Comparison of ENCODE assay signal across 24 mouse cellular contexts in the genomic region with DNA sequence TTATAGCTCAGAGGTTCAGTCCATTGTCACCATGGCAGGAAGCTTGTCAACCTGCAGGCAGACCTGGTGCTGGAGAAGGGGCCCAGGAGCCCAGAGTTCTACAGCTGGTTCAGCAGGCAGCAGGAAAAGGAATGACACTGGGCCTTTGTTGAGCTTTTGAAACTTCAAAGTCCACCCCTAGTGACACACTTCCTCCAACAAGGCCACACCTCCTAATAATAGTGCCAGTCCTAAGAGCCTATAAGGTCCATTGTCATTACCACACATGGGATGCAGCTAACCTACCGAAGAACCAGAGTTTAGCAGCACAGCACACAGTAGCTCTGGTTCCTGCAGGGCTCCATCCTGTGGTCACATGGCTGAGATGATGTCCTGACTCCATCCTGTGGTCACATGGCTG. TPM values are rescaled to one million over a fixed set of nuclear protein-coding genes. Genes with fewer than 3 reads are reported as not detected.
A peak's percentile ranks its signal among the peaks of the same experiment; 100 is the strongest.
DNase-seq lines count a peak whose midpoint lies in the region; ATAC-seq and TF ChIP-seq lines count a peak whose summit lies in the region.
"Had no signal": no experiment of that assay in that cellular context is flagged by ENCODE, and none has a peak within 500 bp of the region (broad histone marks: within the 10 kb centered on the region; RNA-seq: fewer than 3 reads in every experiment).

No protein-coding gene starts in this region.

- no peak overlapping the region for H3K9ac ChIP-seq in heart, embryonic 11.5 days (ENCODE audit: low read depth, low read length)
- no peak overlapping the region for H3K9ac ChIP-seq in stomach, postnatal 0 days (ENCODE audit: low read length)
- H3K9ac ChIP-seq: embryonic facial prominence, embryonic 13.5 days; forebrain, embryonic 12.5 days; forebrain, embryonic 15.5 days; hindbrain, embryonic 12.5 days; hindbrain, embryonic 15.5 days had no signal

- no peak for TF ChIP-seq CTCF in stomach, postnatal 0 days (IDR thresholded peaks at IDR 0.05; ENCODE audit: low read depth)

- ATAC-seq in cerebellum, adult (ENCODE audit: insufficient number of reproducible peaks, low FRiP score, low TSS enrichment), result no peak
- ATAC-seq in heart, embryonic 11.5 days (replicated peaks; ENCODE audit: insufficient number of reproducible peaks, low FRiP score, low TSS enrichment), result no peak
- ATAC-seq in megakaryocyte, adult 5-6 weeks (ENCODE audit: poor library complexity, severe bottlenecking), result no peak
- ATAC-seq in stomach, postnatal 0 days (ENCODE audit: low FRiP score, low TSS enrichment), result peak; percentile 35; the same call in 1 of the 2 replicates
- ATAC-seq: Patski had no signal

- no peaks in the 10 kb centered on the region for H3K36me3 ChIP-seq in heart, embryonic 11.5 days (ENCODE audit: control insufficient read depth, insufficient read depth, low read length)
- peaks cover 2% of the 10 kb centered on the region for H3K36me3 ChIP-seq in megakaryocyte, embryonic 14.5 days (replicated peaks; ENCODE audit: low read length)
- H3K36me3 ChIP-seq in stomach, postnatal 0 days (ENCODE audit: control insufficient read depth, insufficient read depth, low read length), result no peaks in the 10 kb centered on the region
- H3K36me3 ChIP-seq: embryonic facial prominence, embryonic 10.5 days; embryonic facial prominence, embryonic 13.5 days; forebrain, embryonic 12.5 days; forebrain, embryonic 15.5 days; hindbrain, embryonic 12.5 days; hindbrain, embryonic 15.5 days had no signal

- no peaks in the 10 kb centered on the region for H3K9me3 ChIP-seq in heart, embryonic 11.5 days (replicated peaks; ENCODE audit: control insufficient read depth, low read length)
- peaks cover 3% of the 10 kb centered on the region; the same call in 1 of the 2 replicates for H3K9me3 ChIP-seq in megakaryocyte, embryonic 14.5 days
- no peaks in the 10 kb centered on the region for H3K9me3 ChIP-seq in stomach, postnatal 0 days (ENCODE audit: control insufficient read depth, low read length)
- H3K9me3 ChIP-seq: embryonic facial prominence, embryonic 10.5 days; embryonic facial prominence, embryonic 13.5 days; forebrain, embryonic 12.5 days; forebrain, embryonic 15.5 days; hindbrain, embryonic 12.5 days; hindbrain, embryonic 15.5 days had no signal

- no peak overlapping the region for H3K27ac ChIP-seq in heart, embryonic 11.5 days (ENCODE audit: low read depth, low read length)
- H3K27ac ChIP-seq in stomach, postnatal 0 days (replicated peaks), result no peak overlapping the region
- H3K27ac ChIP-seq: embryonic facial prominence, embryonic 10.5 days; embryonic facial prominence, embryonic 13.5 days; forebrain, embryonic 12.5 days; hindbrain, embryonic 12.5 days; hindbrain, embryonic 15.5 days had no signal

- no peak for TF ChIP-seq EP300 in stomach, postnatal 0 days (optimal IDR thresholded peaks at IDR 0.05)

- H3K4me1 ChIP-seq in heart, embryonic 11.5 days (ENCODE audit: control insufficient read depth, insufficient read depth, low read length), result no peaks in the 10 kb centered on the region
- peaks cover 72% of the 10 kb centered on the region for H3K4me1 ChIP-seq in megakaryocyte, embryonic 14.5 days
- H3K4me1 ChIP-seq in stomach, postnatal 0 days (replicated peaks; ENCODE audit: control insufficient read depth, insufficient read depth), result no peaks in the 10 kb centered on the region

- 81% methylated on average over 1 of the region's 1 CpGs for WGBS in heart, embryonic 11.5 days (ENCODE audit: insufficient replicate concordance)
- WGBS in stomach, postnatal 0 days, result 86% methylated on average over 1 of the region's 1 CpGs

- H3K4me3 ChIP-seq in heart, embryonic 11.5 days (ENCODE audit: low read depth, low read length), result no peak overlapping the region
- peak overlapping the region; percentile 72 for H3K4me3 ChIP-seq in megakaryocyte, embryonic 14.5 days (replicated peaks)
- no peak overlapping the region for H3K4me3 ChIP-seq in stomach, postnatal 0 days (ENCODE audit: low read depth, low read length)
- H3K4me3 ChIP-seq: embryonic facial prominence, embryonic 10.5 days; embryonic facial prominence, embryonic 13.5 days; erythroblast, embryonic 14.5 days; forebrain, embryonic 12.5 days; forebrain, embryonic 15.5 days; hindbrain, embryonic 12.5 days; hindbrain, embryonic 15.5 days had no signal

- no peaks in the 10 kb centered on the region for H3K27me3 ChIP-seq in heart, embryonic 11.5 days (ENCODE audit: control insufficient read depth, insufficient read depth, low read length)
- no peaks in the 10 kb centered on the region for H3K27me3 ChIP-seq in megakaryocyte, embryonic 14.5 days (replicated peaks)
- no peaks in the 10 kb centered on the region for H3K27me3 ChIP-seq in stomach, postnatal 0 days (ENCODE audit: control insufficient read depth, insufficient read depth, low read length)
- H3K27me3 ChIP-seq: embryonic facial prominence, embryonic 13.5 days; forebrain, embryonic 12.5 days; forebrain, embryonic 15.5 days; hindbrain, embryonic 12.5 days; hindbrain, embryonic 15.5 days; Patski had no signal

- peak; percentile 28 for DNase-seq in cerebellum, adult 11-12 months
- DNase-seq in heart, adult 11 months, result peak; percentile 74
- DNase-seq in stomach, postnatal 0 days (ENCODE audit: low spot score), result no peak
- no peak for DNase-seq in adrenal gland, postnatal 4 days (ENCODE audit: low spot score in 2 of 2)
- DNase-seq: adrenal gland, adult 2 months; adrenal gland, postnatal 14 days; cerebellum, adult 9-10 months; cerebellum, postnatal 36 days; embryo, embryonic 11 days; gastrocnemius, postnatal 10 days; gastrocnemius, postnatal 36 days; kidney, adult 8-10 months had no signal

- no peak overlapping the region for H3K4me2 ChIP-seq in heart, embryonic 11.5 days
- H3K4me2 ChIP-seq in stomach, postnatal 0 days (replicated peaks; ENCODE audit: low read depth), result no peak overlapping the region
- H3K4me2 ChIP-seq: embryonic facial prominence, embryonic 13.5 days; forebrain, embryonic 12.5 days; forebrain, embryonic 15.5 days; hindbrain, embryonic 12.5 days; hindbrain, embryonic 15.5 days had no signal

RNA-seq across cellular contexts. Expression of gene Chn2, which starts 13.3 kb away (rescaled TPM):
- 5.9 and 6.2 TPM in 2 replicates for polyA plus RNA-seq in heart, embryonic 11.5 days (2014; fragmentation: Nextera tagmentation; extraction: Ambion mirVana)
- polyA plus RNA-seq in megakaryocyte, embryonic 14.5 days (2012; ENCODE audit: insufficient read depth, low replicate concordance), result 4.0 and 9.5 TPM in 2 replicates
- total RNA-seq in megakaryocyte, adult 5-6 weeks (2015), result 15.8 and 21.5 TPM in 2 replicates
- total RNA-seq in megakaryocyte, adult 5-6 weeks (2017), result 21.0 and 25.5 TPM in 2 replicates
- 19.1 and 21.7 TPM in 2 replicates for polyA plus RNA-seq in stomach, postnatal 0 days (2015; fragmentation: Nextera tagmentation; extraction: Ambion mirVana)
- total RNA-seq in adrenal gland, postnatal 4 days (2021), result 10 to 100 TPM; 10.7 to 11.1 TPM
- polyA plus RNA-seq: erythroblast, embryonic 14.5 days had no signal

Comparison
In these comparisons a context has a peak if more than half of its experiments do, and no peak if none do; other contexts are left out.
1. DNase-seq: peak in cerebellum, adult 11-12 months (single experiment) and heart, adult 11 months (single experiment); none in stomach, postnatal 0 days (single experiment) and adrenal gland, postnatal 4 days (0 of 2).